Mouse (Mus musculus) liver, embryonic 13.5 days (tissue): ENCODE measurements around the gene Sytl3. TPM values are rescaled to one million over a fixed set of nuclear protein-coding genes. Genes with fewer than 3 reads are reported as not detected.
"Not testable (repeated sequence)": the region's sequence is repeated elsewhere in the genome, so short reads cannot be mapped to it uniquely, and the experiment has no call there.

Source experiments
- ATAC-seq: fragments of 200-750 bp; cut with Nextera tagmentation; 2 replicates; pipeline ENCODE4 v1.8.0; 2017; ENCODE audit warnings: low read depth, mild to moderate bottlenecking, moderate number of reproducible peaks, moderate library complexity
- DNase-seq: peaks from one replicate; pipeline ENCODE4 v3.0.0; 2022
- H3K27ac ChIP-seq: fragments of 300-500 bp; sonication (generic); 2 replicates; pipeline ENCODE4 v1.5.1; 2015; ENCODE audit warnings: moderate library complexity, mild to moderate bottlenecking, inconsistent platforms
- H3K27me3 ChIP-seq: fragments of 300-500 bp; sonication (generic); 2 replicates; pipeline ENCODE4 v1.6.1; 2015; ENCODE audit warnings: mild to moderate bottlenecking, inconsistent platforms
- H3K36me3 ChIP-seq: fragments of 300-500 bp; sonication (generic); 2 replicates; pipeline ENCODE4 v1.6.1; 2015; ENCODE audit warnings: mild to moderate bottlenecking, inconsistent platforms
- H3K4me1 ChIP-seq: fragments of 300-500 bp; sonication (generic); replicated peaks from 2 replicates; pipeline ENCODE4 v1.6.1; 2015; ENCODE audit warnings: inconsistent platforms
- H3K4me2 ChIP-seq: fragments of 300-500 bp; sonication (generic); 2 replicates; pipeline ENCODE4 v1.6.1; 2015; ENCODE audit warnings: inconsistent platforms, mild to moderate bottlenecking, moderate library complexity
- H3K4me3 ChIP-seq: fragments of 300-500 bp; sonication (generic); replicated peaks from 2 replicates; pipeline ENCODE4 v1.5.1; 2015; ENCODE audit warnings: mild to moderate bottlenecking, inconsistent platforms
- H3K9ac ChIP-seq: fragments of 300-500 bp; sonication (generic); 2 replicates; pipeline ENCODE4 v1.6.1; 2015; ENCODE audit warnings: mild to moderate bottlenecking, inconsistent platforms
- H3K9me3 ChIP-seq: fragments of 300-500 bp; sonication (generic); replicated peaks from 2 replicates; pipeline ENCODE4 v1.6.1; 2016; ENCODE audit warnings: inconsistent platforms
- WGBS: fragments of 180-500 bp; shearing (Covaris S2); methylation state at CpG from one replicate; pipeline ENCODE4 v1.1.7; 2015; ENCODE audit not compliant: insufficient replicate concordance; 5-methylcytosine and 5-hydroxymethylcytosine counted together
- polyA plus RNA-seq: library from polyadenylated mRNA; unstranded; fragments of >200 nt; fragmentation: Nextera tagmentation; extraction: Ambion mirVana; gene quantifications from 2 replicates; pipeline ENCODE4 v1.2.1, GENCODE M21; 2015

Sytl3 gene
- polyA plus RNA-seq, 1 experiment from 2014 or later: 0.08 TPM

DNA sequence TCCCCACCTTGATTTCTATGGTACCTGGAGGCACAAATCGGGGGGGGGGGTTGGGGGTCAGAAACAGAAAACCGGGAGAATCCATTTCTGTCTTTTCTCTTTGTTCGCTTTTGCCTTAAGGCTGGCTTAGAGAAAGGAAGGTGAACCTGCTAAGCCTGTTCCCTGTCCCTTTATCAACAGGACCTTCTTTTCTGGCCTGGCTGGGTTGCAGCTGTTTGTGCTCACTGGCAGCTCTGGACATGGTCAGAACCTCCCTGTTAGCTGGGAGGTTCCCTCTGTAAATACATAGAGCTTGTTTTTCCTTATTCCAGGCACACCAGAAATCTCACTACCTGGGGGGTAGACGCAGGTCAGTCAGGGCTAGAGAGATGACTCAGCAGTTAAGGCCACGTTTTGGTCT is 15.4 kb downstream of the Sytl3 start:
- not testable (repeated sequence) for H3K27me3 ChIP-seq
- 38% methylated on average over 5 of the region's 5 CpGs for WGBS

DNA sequence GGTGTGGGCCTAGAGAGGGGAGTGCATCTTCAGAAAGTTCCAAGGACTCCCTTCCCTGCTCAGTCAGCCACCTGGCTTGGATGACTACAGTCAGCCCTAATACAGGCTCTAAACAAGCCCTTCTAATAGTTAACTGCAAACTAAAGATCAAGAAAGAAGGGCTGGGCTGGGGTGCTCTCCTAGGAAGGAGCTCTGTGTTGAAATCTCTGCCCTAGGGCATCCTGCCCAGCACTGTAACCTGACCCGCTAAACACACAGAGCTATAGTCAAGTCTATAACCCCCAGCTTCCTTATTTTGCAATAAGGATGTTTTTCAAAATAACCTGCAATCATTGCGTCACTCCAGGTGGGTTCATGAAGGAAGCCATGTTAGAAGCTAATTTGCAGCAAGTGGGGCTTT is 19.2 kb downstream of the Sytl3 start:
- not testable (repeated sequence) for H3K9me3 ChIP-seq, H3K27ac ChIP-seq, H3K36me3 ChIP-seq, ATAC-seq, DNase-seq, H3K4me1 ChIP-seq, H3K9ac ChIP-seq, H3K4me2 ChIP-seq, H3K27me3 ChIP-seq, H3K4me3 ChIP-seq
- 20% methylated on average over 1 of the region's 2 CpGs for WGBS

More for the DNA sequence above, 15.4 kb downstream of the Sytl3 start:
- DNase-seq, H3K27ac ChIP-seq, ATAC-seq, H3K4me2 ChIP-seq, H3K9ac ChIP-seq, H3K4me3 ChIP-seq, H3K4me1 ChIP-seq, H3K36me3 ChIP-seq, H3K9me3 ChIP-seq: not testable (repeated sequence)

DNA sequence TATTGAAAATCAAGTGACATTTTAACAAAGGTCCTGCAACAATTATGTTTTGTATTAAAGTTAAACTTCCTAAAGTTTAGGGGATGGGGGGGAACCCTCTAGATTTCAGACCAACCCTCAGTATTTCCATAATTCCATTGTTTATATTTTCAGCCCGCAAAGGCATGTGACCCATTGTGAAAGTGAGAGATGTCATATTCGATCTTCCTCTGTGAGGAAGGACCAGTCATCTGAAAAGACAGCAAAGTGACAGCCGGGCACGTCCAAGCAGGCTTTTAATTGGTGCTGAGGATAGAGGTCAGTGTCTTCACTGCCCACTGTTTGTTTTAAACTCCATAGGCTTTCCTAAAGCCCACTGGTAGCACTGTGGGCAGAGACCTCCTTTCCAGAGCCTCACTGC is 22.8 kb downstream of the Sytl3 start:
- WGBS: 60% methylated on average over 4 of the region's 4 CpGs
- not testable (repeated sequence) for H3K27me3 ChIP-seq, H3K4me3 ChIP-seq, H3K9ac ChIP-seq, H3K36me3 ChIP-seq, H3K4me2 ChIP-seq, DNase-seq, ATAC-seq, H3K27ac ChIP-seq, H3K9me3 ChIP-seq, H3K4me1 ChIP-seq

DNA sequence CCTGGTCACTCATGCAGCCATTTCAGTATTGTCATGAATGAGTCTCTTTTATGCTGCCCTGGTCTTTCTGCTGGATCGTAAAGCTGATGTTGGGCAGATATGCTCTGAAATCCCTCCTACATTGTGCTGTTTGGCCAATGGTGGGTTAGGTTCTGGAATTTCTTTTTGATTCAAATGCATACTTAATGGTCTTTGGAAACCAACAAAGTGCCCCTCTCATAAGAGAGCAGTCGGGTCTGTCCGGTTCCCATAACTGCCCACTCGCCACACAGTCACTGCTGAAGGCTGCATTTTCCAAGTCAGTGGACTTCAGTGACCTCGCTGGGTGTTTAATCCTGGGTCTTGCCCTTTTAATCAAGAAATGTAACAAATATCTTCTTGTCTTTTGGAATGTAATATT is 24.8 kb downstream of the Sytl3 start:
- H3K9ac ChIP-seq, ATAC-seq: not testable (repeated sequence)
- 60% methylated on average over 1 of the region's 5 CpGs for WGBS

DNA sequence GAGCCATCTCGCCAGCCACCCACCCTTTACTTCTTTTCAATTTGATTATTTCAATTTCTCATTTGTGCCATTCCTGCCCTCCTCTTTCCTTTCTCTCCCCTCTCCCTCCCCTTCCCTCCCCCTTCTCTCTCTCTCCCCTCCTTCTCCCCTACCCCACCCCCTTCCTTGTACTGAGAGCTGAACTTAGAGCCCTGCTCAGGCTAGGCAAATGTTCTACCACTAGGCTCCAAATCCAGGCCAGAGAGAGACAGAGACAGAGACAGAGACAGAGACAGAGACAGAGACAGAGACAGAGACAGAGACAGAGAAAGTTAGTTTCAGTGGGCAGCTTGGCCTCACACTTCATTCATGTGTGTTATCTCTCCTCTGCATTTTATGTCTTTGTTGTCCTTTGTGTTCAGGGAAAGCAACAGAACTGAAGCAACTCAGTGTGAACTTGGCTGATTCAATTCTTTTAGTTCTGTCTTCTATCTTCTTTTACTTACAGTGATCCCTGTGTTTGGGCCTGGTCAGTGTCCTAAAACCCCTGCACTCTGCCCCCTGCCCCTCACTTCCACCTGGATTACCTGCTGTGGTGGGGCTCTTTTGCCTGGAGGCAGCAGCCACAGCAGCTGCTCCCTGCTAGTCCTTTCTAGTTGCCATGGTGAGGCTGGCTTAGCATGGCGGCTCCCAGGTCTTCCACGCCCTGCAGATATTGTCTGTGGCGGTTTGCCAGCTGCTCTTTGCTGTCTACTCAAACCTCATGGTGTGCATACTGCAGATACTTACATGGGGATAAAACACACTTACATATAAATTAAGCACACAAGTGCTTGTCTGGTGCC is 25.8 kb downstream of the Sytl3 start:
- not testable (repeated sequence) for ATAC-seq, H3K9ac ChIP-seq, H3K4me2 ChIP-seq, H3K27ac ChIP-seq, H3K36me3 ChIP-seq, H3K4me3 ChIP-seq, DNase-seq, H3K27me3 ChIP-seq, H3K4me1 ChIP-seq, H3K9me3 ChIP-seq
- 17% methylated on average over 1 of the region's 4 CpGs for WGBS

More for the DNA sequence above, 24.8 kb downstream of the Sytl3 start:
- not testable (repeated sequence) for H3K4me1 ChIP-seq, DNase-seq, H3K9me3 ChIP-seq, H3K27ac ChIP-seq, H3K4me3 ChIP-seq, H3K36me3 ChIP-seq, H3K4me2 ChIP-seq, H3K27me3 ChIP-seq

DNA sequence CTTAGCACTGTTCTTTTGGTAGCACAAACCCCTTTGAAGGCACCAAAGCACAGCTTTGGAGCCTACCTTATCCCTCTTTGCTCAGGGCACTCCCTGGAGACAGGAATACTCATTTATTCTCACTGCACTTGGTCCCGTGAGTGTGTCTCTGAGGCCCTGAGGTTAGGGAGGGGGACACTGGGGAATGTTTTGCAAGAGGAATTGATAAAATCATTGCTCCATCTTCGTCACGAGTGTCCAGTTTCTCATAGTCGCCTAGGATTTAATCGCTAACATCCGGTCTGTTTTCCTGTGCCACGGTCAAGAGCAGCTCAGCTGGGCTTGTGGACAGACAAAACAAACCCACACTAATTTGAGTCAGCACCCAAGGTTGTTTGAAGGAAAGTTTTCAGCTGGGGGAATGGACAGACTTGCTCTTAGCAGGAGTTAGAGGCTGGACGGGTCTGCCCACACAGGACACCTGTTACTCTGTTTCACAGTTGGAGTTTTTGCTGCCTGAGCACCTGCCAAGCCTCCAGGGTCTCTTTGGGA is 26.5 kb downstream of the Sytl3 start:
- H3K27ac ChIP-seq: not testable (repeated sequence)

GRCm38 (mm10) chr17:6686299-6686971 is 27.5 kb downstream of the Sytl3 start:
- not testable (repeated sequence) for H3K9me3 ChIP-seq, H3K4me3 ChIP-seq, H3K27ac ChIP-seq, DNase-seq, H3K36me3 ChIP-seq, H3K4me1 ChIP-seq, H3K9ac ChIP-seq, H3K4me2 ChIP-seq, ATAC-seq, H3K27me3 ChIP-seq
- WGBS: 78% methylated on average over 3 of the region's 4 CpGs

More for the DNA sequence above, 26.5 kb downstream of the Sytl3 start:
- ATAC-seq, H3K9ac ChIP-seq, H3K4me3 ChIP-seq, H3K36me3 ChIP-seq, H3K9me3 ChIP-seq, H3K27me3 ChIP-seq, H3K4me1 ChIP-seq, DNase-seq, H3K4me2 ChIP-seq: not testable (repeated sequence)
- WGBS: 55% methylated on average over 4 of the region's 8 CpGs

DNA sequence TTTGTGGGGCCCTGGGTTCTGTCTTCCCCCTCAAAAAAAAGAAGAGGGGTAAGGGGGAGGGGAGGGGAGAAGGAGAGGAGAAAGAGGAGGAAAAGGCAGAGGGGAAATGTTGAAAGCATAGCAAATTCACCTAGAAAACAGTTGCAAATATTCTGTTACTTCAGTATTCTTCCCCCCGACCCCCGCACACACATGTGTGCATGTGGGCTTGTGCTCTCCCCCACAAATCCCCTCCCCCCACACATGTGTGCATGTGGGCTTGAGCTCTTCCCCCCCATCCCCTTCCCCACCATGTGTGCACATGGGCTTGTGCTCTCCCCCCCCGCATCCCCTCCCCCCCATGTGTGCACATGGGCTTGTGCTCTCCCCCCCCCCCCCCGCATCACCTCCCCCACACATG is 30.5 kb downstream of the Sytl3 start:
- DNase-seq, H3K36me3 ChIP-seq, ATAC-seq, H3K4me1 ChIP-seq, H3K27me3 ChIP-seq, H3K9me3 ChIP-seq, H3K9ac ChIP-seq, H3K4me2 ChIP-seq, H3K27ac ChIP-seq, H3K4me3 ChIP-seq: not testable (repeated sequence)
- 94% methylated on average over 2 of the region's 4 CpGs for WGBS

DNA sequence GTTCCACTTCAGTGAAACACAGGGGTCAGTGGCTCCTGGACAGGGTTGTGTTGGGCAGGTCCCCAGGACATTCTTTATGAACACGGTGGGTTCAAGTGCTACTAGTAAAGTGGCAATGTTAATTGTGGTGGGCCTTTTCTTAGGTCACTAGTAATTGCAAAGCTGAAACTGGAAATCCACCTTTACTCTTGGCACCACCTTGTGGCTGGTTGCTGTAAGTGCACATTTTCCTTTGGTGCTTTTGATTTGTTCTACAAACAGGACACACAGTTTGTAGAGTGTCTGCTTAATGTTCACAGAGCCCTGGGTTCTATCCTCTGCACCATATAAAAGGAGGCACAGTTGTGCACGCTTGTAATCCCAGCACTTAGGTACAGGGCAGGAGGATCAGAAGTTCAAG is 32.7 kb downstream of the Sytl3 start:
- H3K4me1 ChIP-seq, H3K4me2 ChIP-seq, H3K9ac ChIP-seq, H3K27ac ChIP-seq, H3K27me3 ChIP-seq, H3K36me3 ChIP-seq, ATAC-seq, H3K9me3 ChIP-seq, H3K4me3 ChIP-seq: not testable (repeated sequence)
- peak; percentile 23 for DNase-seq
- WGBS: 4% methylated on average over 2 of the region's 2 CpGs

- not testable (repeated sequence) for H3K27me3 ChIP-seq, H3K36me3 ChIP-seq, H3K4me1 ChIP-seq, H3K4me2 ChIP-seq, ATAC-seq, DNase-seq, H3K9ac ChIP-seq, H3K27ac ChIP-seq, H3K9me3 ChIP-seq, H3K4me3 ChIP-seq
- 54% methylated on average over 9 of the region's 9 CpGs for WGBS
Observed at GRCm38 (mm10) chr17:6695712-6696111, 36.8 kb downstream of the Sytl3 start.

DNA sequence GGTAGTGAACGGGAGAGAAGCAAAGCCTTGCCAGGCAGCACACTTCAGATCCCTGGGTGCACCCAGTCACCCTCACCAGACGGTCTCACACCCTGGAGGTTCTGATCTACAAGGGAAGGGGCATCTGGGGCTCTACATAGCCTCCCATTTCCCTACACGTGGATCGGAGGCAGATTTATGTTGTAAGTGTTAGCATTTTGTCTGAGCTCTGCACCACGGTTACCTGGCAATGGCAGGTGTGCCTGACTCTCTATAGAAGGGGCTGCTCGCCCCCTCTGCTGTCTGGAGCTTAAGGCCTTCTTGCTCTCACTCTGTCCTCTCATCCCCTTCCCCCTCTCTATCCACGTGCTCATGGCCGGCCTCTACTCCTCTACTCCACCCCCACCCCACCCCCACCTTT is 37.6 kb downstream of the Sytl3 start:
- not testable (repeated sequence) for H3K9me3 ChIP-seq, H3K27me3 ChIP-seq, H3K9ac ChIP-seq, H3K36me3 ChIP-seq, H3K4me1 ChIP-seq, ATAC-seq, H3K27ac ChIP-seq, H3K4me2 ChIP-seq, H3K4me3 ChIP-seq, DNase-seq
- 50% methylated on average over 8 of the region's 8 CpGs for WGBS
